Mouse (Mus musculus): ENCODE measurements around the gene Adam11. TPM values are rescaled to one million over a fixed set of nuclear protein-coding genes. Genes with fewer than 3 reads are reported as not detected.
A peak's percentile ranks its signal among the peaks of the same experiment; 100 is the strongest.

The Adam11 gene
- polyA plus RNA-seq, 1 experiment from 2014 or later = 5.3 TPM

DNA sequence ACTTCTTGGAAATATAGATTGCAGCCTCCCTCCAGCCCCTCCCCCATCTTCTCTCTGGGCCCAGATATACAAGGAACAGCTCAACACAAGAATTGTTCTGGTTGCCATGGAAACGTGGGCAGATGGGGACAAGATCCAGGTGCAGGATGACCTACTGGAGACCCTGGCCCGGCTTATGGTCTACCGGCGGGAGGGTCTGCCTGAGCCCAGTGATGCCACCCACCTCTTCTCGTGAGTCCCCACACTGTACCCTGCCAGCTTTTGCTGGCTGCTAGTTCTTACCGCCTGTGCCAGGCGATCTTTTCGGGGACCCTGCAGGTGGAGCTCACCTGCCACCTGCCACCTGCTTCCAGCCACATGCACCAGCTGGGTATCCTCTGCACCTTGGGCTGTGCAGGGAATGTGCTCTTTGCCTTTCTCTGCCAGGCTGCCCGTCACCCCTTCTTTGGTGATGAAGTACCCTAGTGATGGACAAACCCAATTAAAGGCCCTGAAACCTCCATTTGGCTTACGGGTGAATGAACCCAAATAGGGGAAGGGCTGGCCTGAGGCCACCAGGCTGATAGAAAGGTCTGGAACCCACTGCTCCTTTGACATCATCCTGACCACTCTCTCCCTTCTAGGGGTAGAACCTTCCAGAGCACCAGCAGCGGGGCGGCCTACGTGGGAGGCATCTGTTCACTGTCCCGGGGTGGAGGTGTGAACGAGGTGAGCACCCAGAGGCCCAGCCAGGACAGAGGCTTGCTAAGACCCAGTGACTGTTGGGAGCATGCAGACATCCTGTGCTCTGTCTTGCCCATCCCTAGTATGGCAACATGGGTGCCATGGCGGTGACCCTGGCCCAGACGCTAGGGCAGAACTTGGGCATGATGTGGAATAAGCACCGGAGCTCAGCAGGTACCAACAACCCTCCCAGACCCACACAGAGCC is 11.8 kb downstream of the Adam11 start:
- WGBS = 71% methylated on average over 18 of the region's 18 CpGs
- Histone ChIP-seq H3K4me1 (ENCODE audit: control insufficient read depth, insufficient read depth, low read length) (peaks cover 19% of the 10 kb centered on the region), H3K9ac (ENCODE audit: low read length) (no peak overlapping the region), H3K4me2 (ENCODE audit: low read depth, low read length) (no peak overlapping the region), H3K27ac (ENCODE audit: low read length) (no peak overlapping the region), H3K27me3 (ENCODE audit: control insufficient read depth, insufficient read depth, low read length) (no peaks in the 10 kb centered on the region), H3K9me3 (replicated peaks; ENCODE audit: control insufficient read depth, low read length) (no peaks in the 10 kb centered on the region), H3K36me3 (ENCODE audit: control insufficient read depth, insufficient read depth) (no peaks in the 10 kb centered on the region), H3K4me3 (ENCODE audit: low read length) (no peak overlapping the region)
- ATAC-seq (replicated peaks; ENCODE audit: extremely low read depth, insufficient read depth, low FRiP score) = no peak

GRCm38 (mm10) chr11:102773713-102774611 is 12.7 kb downstream of the Adam11 start:
- ATAC-seq (replicated peaks; ENCODE audit: extremely low read depth, insufficient read depth, low FRiP score) = peak; percentile 34
- Histone ChIP-seq H3K27me3 (ENCODE audit: control insufficient read depth, insufficient read depth, low read length) (no peaks in the 10 kb centered on the region), H3K9ac (ENCODE audit: low read length) (peak overlapping the region; percentile 74), H3K9me3 (replicated peaks; ENCODE audit: control insufficient read depth, low read length) (no peaks in the 10 kb centered on the region), H3K4me3 (ENCODE audit: low read length) (peak overlapping the region; percentile 64), H3K4me2 (ENCODE audit: low read depth, low read length) (peak overlapping the region; percentile 94), H3K36me3 (ENCODE audit: control insufficient read depth, insufficient read depth) (no peaks in the 10 kb centered on the region), H3K4me1 (ENCODE audit: control insufficient read depth, insufficient read depth, low read length) (peaks cover 27% of the 10 kb centered on the region), H3K27ac (ENCODE audit: low read length) (peak overlapping the region; percentile 59)
- WGBS = under 1% methylated on average over 46 of the region's 46 CpGs

- 1% methylated on average over 25 of the region's 25 CpGs for WGBS
- Histone ChIP-seq H3K9me3 (replicated peaks; ENCODE audit: control insufficient read depth, low read length) (no peaks in the 10 kb centered on the region), H3K4me2 (ENCODE audit: low read depth, low read length) (peak overlapping the region; percentile 94), H3K9ac (ENCODE audit: low read length) (peak overlapping the region; percentile 74), H3K27me3 (ENCODE audit: control insufficient read depth, insufficient read depth, low read length) (no peaks in the 10 kb centered on the region), H3K27ac (ENCODE audit: low read length) (peak overlapping the region; percentile 59), H3K4me1 (ENCODE audit: control insufficient read depth, insufficient read depth, low read length) (peaks cover 32% of the 10 kb centered on the region), H3K4me3 (ENCODE audit: low read length) (peak overlapping the region; percentile 64), H3K36me3 (ENCODE audit: control insufficient read depth, insufficient read depth) (no peaks in the 10 kb centered on the region)
- peak; percentile 80 for ATAC-seq (replicated peaks; ENCODE audit: extremely low read depth, insufficient read depth, low FRiP score)
Measured at GRCm38 (mm10) chr11:102774621-102775141, 13.4 kb downstream of the Adam11 start.

DNA sequence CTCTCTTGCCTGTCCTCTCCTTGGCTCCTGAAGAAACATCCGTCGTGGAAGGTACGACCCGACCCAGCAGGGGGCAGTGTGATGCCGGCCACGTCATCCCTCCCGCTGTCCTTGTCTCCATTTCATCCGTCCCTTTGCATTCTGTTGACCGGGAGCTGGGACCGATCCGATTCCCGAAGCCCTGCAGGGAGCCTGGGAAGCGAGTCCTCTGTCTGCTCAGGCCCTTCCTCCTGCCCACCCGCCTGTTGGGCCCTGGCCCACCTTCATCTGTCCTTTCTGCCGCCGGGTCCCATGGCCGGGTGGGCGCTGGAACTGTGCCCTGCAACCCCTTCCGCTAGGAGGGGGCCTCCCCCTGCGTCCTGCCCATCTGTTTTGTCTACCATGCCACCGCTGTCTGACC is 16.4 kb downstream of the Adam11 start:
- Histone ChIP-seq H3K4me3 (ENCODE audit: low read length) (peak overlapping the region; percentile 40), H3K4me1 (ENCODE audit: control insufficient read depth, insufficient read depth, low read length) (peaks cover 40% of the 10 kb centered on the region), H3K9ac (ENCODE audit: low read length) (peak overlapping the region; percentile 69), H3K27me3 (ENCODE audit: control insufficient read depth, insufficient read depth, low read length) (no peaks in the 10 kb centered on the region), H3K9me3 (replicated peaks; ENCODE audit: control insufficient read depth, low read length) (no peaks in the 10 kb centered on the region), H3K4me2 (ENCODE audit: low read depth, low read length) (peak overlapping the region; percentile 60), H3K27ac (ENCODE audit: low read length) (no peak overlapping the region), H3K36me3 (ENCODE audit: control insufficient read depth, insufficient read depth) (no peaks in the 10 kb centered on the region)
- ATAC-seq (replicated peaks; ENCODE audit: extremely low read depth, insufficient read depth, low FRiP score) = peak; percentile 15; the same call in 1 of the 2 replicates
- WGBS = 19% methylated on average over 21 of the region's 21 CpGs

DNA sequence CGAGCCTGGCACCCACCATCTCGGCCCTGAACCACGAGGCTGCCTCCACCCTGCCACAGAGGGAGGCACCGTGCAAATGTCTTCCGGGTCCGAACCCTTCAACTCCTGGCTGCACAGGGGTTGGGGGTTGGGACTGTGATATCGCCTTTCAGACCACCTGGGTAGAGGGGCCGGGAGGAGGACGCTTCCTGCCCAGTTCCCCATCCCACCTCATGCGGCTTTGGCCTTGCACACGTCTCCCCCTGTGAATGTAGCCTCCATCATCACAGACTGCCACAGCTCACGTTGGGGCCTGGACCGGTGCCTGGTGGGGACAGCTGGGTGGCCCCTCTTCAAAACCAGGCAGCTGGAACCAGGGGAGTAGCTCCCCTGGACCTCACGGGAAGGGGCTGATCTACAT is 16.9 kb downstream of the Adam11 start:
- Histone ChIP-seq H3K27ac (ENCODE audit: low read length) (no peak overlapping the region), H3K4me1 (ENCODE audit: control insufficient read depth, insufficient read depth, low read length) (peaks cover 45% of the 10 kb centered on the region)
- WGBS = 47% methylated on average over 14 of the region's 14 CpGs

DNA sequence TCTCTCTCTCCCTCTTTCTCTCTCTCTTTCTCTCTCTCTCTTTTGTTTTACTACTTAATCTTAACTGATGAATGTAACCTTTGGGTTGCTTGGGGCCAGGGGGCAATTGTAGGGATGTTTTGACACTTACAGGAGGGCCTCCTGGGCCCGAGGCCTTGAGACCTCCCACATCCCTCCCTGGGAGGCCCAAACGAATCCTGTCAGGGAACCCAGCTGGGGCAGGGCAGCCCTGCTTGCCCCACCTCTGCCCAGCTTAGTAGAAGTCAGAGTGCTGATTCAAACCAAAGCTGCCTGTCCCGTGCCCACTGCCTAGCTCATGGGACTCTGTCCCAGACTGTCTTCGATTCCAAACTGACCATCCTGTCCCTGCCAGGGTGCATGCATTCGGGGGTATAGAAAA is 17.4 kb downstream of the Adam11 start:
- no peak overlapping the region for H3K27ac ChIP-seq (ENCODE audit: low read length)
- H3K9me3 ChIP-seq (replicated peaks; ENCODE audit: control insufficient read depth, low read length) = no peaks in the 10 kb centered on the region
- no peaks in the 10 kb centered on the region for H3K36me3 ChIP-seq (ENCODE audit: control insufficient read depth, insufficient read depth)
- H3K9ac ChIP-seq (ENCODE audit: low read length) = no peak overlapping the region; the same call in 1 of the 2 replicates
- ATAC-seq (replicated peaks; ENCODE audit: extremely low read depth, insufficient read depth, low FRiP score) = no peak
- H3K4me3 ChIP-seq (ENCODE audit: low read length) = no peak overlapping the region
- no peak overlapping the region for H3K4me2 ChIP-seq (ENCODE audit: low read depth, low read length)
- H3K4me1 ChIP-seq (ENCODE audit: control insufficient read depth, insufficient read depth, low read length) = peaks cover 49% of the 10 kb centered on the region
- WGBS = 55% methylated on average over 5 of the region's 5 CpGs
- no peaks in the 10 kb centered on the region for H3K27me3 ChIP-seq (ENCODE audit: control insufficient read depth, insufficient read depth, low read length)

More for the DNA sequence above, 16.9 kb downstream of the Adam11 start:
- ATAC-seq (replicated peaks; ENCODE audit: extremely low read depth, insufficient read depth, low FRiP score) = no peak
- Histone ChIP-seq H3K4me3 (ENCODE audit: low read length) (no peak overlapping the region), H3K27me3 (ENCODE audit: control insufficient read depth, insufficient read depth, low read length) (no peaks in the 10 kb centered on the region), H3K9me3 (replicated peaks; ENCODE audit: control insufficient read depth, low read length) (no peaks in the 10 kb centered on the region), H3K36me3 (ENCODE audit: control insufficient read depth, insufficient read depth) (no peaks in the 10 kb centered on the region), H3K9ac (ENCODE audit: low read length) (peak overlapping the region; percentile 69), H3K4me2 (ENCODE audit: low read depth, low read length) (peak overlapping the region; percentile 60; the same call in 1 of the 2 replicates)

DNA sequence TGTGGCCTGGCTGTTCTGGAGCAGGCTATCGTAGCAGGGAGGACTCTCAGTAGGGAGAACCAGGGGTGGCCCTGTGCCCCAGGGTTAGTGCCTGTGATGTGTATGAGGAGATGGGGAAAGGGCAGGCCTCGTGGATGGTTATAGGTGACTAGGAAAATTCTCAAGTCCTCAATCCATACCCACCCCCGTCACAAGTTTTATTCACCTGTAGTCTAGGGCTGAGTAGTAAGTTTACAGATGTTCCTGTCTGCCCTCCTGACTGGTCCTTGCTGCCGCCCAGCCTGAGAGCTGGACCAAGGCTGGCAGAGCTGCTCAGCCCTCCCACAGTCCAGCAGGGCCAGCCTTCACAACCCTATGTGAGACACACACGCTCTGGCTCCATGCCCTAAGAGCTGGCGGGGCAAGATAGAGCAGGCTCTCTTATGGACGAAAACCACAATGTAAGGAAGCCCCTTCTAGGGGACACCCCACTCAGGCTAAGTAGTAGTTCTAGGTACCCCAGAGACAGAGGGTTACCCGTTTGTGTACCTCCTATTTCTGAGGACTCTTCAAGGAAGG is 17.9 kb downstream of the Adam11 start:
- peaks cover 53% of the 10 kb centered on the region for H3K4me1 ChIP-seq (ENCODE audit: control insufficient read depth, insufficient read depth, low read length)

DNA sequence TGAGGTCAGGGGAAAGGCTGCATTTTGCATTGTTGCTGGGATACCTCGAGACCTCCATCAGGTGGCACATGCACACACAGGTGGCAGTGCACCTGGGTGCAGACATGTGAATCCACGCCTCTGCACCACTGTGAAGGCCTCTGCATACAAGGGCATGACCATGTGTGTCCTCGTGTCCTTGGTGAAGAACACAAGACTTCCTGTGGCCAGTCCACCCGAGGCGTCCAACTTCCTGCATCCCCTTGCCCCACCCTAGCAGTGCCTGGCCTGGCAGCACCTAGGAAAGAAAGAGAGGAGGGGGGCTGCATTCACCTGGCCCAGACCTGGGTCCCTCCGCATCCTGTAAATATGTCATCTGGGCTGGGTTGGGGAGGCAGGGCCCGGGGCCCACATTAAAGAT is 18.6 kb downstream of the Adam11 start:
- 0 out of 2 replicates have a peak overlapping the region, but pooled peaks have one; percentile 5 for H3K4me2 ChIP-seq (ENCODE audit: low read depth, low read length)
- H3K9me3 ChIP-seq (replicated peaks; ENCODE audit: control insufficient read depth, low read length) = no peaks in the 10 kb centered on the region
- no peak for ATAC-seq (replicated peaks; ENCODE audit: extremely low read depth, insufficient read depth, low FRiP score)
- H3K27me3 ChIP-seq (ENCODE audit: control insufficient read depth, insufficient read depth, low read length) = no peaks in the 10 kb centered on the region
- H3K36me3 ChIP-seq (ENCODE audit: control insufficient read depth, insufficient read depth) = no peaks in the 10 kb centered on the region
- H3K27ac ChIP-seq (ENCODE audit: low read length) = peak overlapping the region; percentile 15; the same call in 1 of the 2 replicates
- no peak overlapping the region for H3K9ac ChIP-seq (ENCODE audit: low read length)
- H3K4me1 ChIP-seq (ENCODE audit: control insufficient read depth, insufficient read depth, low read length) = peaks cover 60% of the 10 kb centered on the region
- no peak overlapping the region for H3K4me3 ChIP-seq (ENCODE audit: low read length)
- WGBS = 62% methylated on average over 7 of the region's 7 CpGs

More for the DNA sequence above, 17.9 kb downstream of the Adam11 start:
- ATAC-seq (replicated peaks; ENCODE audit: extremely low read depth, insufficient read depth, low FRiP score) = no peak
- H3K9me3 ChIP-seq (replicated peaks; ENCODE audit: control insufficient read depth, low read length) = no peaks in the 10 kb centered on the region
- H3K4me2 ChIP-seq (ENCODE audit: low read depth, low read length) = no peak overlapping the region
- H3K27ac ChIP-seq (ENCODE audit: low read length) = no peak overlapping the region
- H3K9ac ChIP-seq (ENCODE audit: low read length) = no peak overlapping the region; the same call in 1 of the 2 replicates
- no peaks in the 10 kb centered on the region for H3K36me3 ChIP-seq (ENCODE audit: control insufficient read depth, insufficient read depth)
- 70% methylated on average over 8 of the region's 8 CpGs for WGBS
- H3K27me3 ChIP-seq (ENCODE audit: control insufficient read depth, insufficient read depth, low read length) = no peaks in the 10 kb centered on the region
- H3K4me3 ChIP-seq (ENCODE audit: low read length) = no peak overlapping the region

Data from heart, embryonic 16.5 days (tissue).